In the genomic region with DNA sequence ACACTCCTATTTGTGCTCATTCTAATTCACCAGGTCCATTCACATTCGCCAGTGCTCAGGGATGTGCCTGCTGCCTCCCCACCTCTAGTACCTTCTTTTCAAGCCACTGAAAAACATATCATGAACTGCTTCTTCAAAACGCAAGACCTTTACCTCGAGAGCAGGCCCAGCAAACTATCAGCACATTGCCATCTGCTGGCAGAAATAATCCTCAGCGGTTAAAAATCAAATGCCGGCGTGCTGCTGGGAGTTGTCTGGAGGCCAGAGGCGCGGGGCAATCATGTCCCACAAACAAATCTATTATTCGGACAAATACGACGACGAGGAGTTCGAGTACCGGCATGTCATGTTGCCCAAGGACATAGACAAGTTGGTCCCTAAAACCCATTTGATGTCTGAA, we compare ENCODE assay signal across 8 mouse cellular contexts. TPM values are rescaled to one million over a fixed set of nuclear protein-coding genes. Genes with fewer than 3 reads are reported as not detected.
DNase-seq lines count a peak whose midpoint lies in the region; ATAC-seq and TF ChIP-seq lines count a peak whose summit lies in the region.

No protein-coding gene starts in this region.

- H3K27me3 ChIP-seq in forebrain, embryonic 11.5 days (ENCODE audit: control insufficient read depth, insufficient read depth, low read length), result 0 out of 2 replicates have a peak, but pooled peaks cover 3% of the 10 kb centered on the region
- H3K27me3 ChIP-seq in forebrain, embryonic 13.5 days, result 0 out of 2 replicates have a peak, but pooled peaks cover 4% of the 10 kb centered on the region

- H3K4me3 ChIP-seq in forebrain, embryonic 11.5 days (ENCODE audit: low read depth, low read length), result no peak overlapping the region
- H3K4me3 ChIP-seq in forebrain, embryonic 13.5 days, result no peak overlapping the region
- H3K4me3 ChIP-seq in lung, adult 2 months (replicated peaks; ENCODE audit: extremely low read depth, low read depth, low read length), result no peak overlapping the region

- H3K4me1 ChIP-seq in forebrain, embryonic 11.5 days (replicated peaks; ENCODE audit: control insufficient read depth, insufficient read depth, low read length), result no peaks in the 10 kb centered on the region
- no peaks in the 10 kb centered on the region for H3K4me1 ChIP-seq in forebrain, embryonic 13.5 days
- no peaks in the 10 kb centered on the region for H3K4me1 ChIP-seq in lung, adult 2 months (ENCODE audit: control insufficient read depth, insufficient read depth, low read length)

- no peak overlapping the region for H3K4me2 ChIP-seq in forebrain, embryonic 11.5 days (ENCODE audit: low read depth, low read length, severe bottlenecking)
- H3K4me2 ChIP-seq in forebrain, embryonic 13.5 days, result no peak overlapping the region

- no peak overlapping the region; the same call in 1 of the 2 replicates for H3K9ac ChIP-seq in forebrain, embryonic 11.5 days (ENCODE audit: low read length)
- H3K9ac ChIP-seq in forebrain, embryonic 13.5 days, result no peak overlapping the region

- 0 out of 2 replicates have a peak, but pooled peaks have one; percentile 12 for TF ChIP-seq CTCF in lung, adult 2 months (IDR thresholded peaks at IDR 0.05; ENCODE audit: insufficient read depth, low read length)

- 39% methylated on average over 14 of the region's 14 CpGs for WGBS in forebrain, embryonic 11.5 days
- 27% methylated on average over 14 of the region's 14 CpGs for WGBS in forebrain, embryonic 13.5 days
- WGBS in lung, adult 2 months, result 25% methylated on average over 14 of the region's 14 CpGs

- TF ChIP-seq POLR2A in lung, adult 2 months (IDR thresholded peaks at IDR 0.05; ENCODE audit: borderline replicate concordance, extremely low read depth, low read depth, low read length), result no peak

- DNase-seq in forebrain, embryonic 11.5 days (ENCODE audit: low spot score), result peak; percentile 53
- peak; percentile 19 for DNase-seq in 3134 (ENCODE audit: extremely low read depth, insufficient read length, low spot score)
- DNase-seq in adrenal gland, adult 2 months, result peak; percentile 49
- DNase-seq in embryo, embryonic 11.5 days (ENCODE audit: low read depth, low spot score), result peak; percentile 24
- DNase-seq in kidney, postnatal 4 days, result peak; percentile 60 to 64
- peak; percentile 8 for DNase-seq in lung, adult 2 months
- DNase-seq in spleen, postnatal 36 days (ENCODE audit: low spot score in 2 of 2), result peak; percentile 2 to 12

- H3K27ac ChIP-seq in forebrain, embryonic 11.5 days (ENCODE audit: low read depth, low read length), result no peak overlapping the region
- H3K27ac ChIP-seq in forebrain, embryonic 13.5 days, result no peak overlapping the region

- no peak for ATAC-seq in forebrain, embryonic 11.5 days (replicated peaks; ENCODE audit: low FRiP score)
- ATAC-seq in forebrain, embryonic 13.5 days, result no peak

- no peaks in the 10 kb centered on the region for H3K36me3 ChIP-seq in forebrain, embryonic 11.5 days (ENCODE audit: control insufficient read depth, insufficient read depth, low read length)
- H3K36me3 ChIP-seq in forebrain, embryonic 13.5 days (ENCODE audit: poor library complexity, severe bottlenecking), result no peaks in the 10 kb centered on the region

- no peaks in the 10 kb centered on the region for H3K9me3 ChIP-seq in forebrain, embryonic 11.5 days (ENCODE audit: control insufficient read depth, low read length)
- no peaks in the 10 kb centered on the region for H3K9me3 ChIP-seq in forebrain, embryonic 13.5 days (replicated peaks)

RNA-seq across cellular contexts. Expression of a gene that starts 19.6 kb away (rescaled TPM):
- not detected in 2 replicates for polyA plus RNA-seq in forebrain, embryonic 11.5 days (2014; fragmentation: Nextera tagmentation; extraction: Ambion mirVana)
- polyA plus RNA-seq in forebrain, embryonic 13.5 days (2015; fragmentation: Nextera tagmentation; extraction: Ambion mirVana), result not detected in 2 replicates
- not detected for total RNA-seq in adrenal gland, adult 2 months (2021)
- not detected in 2 replicates for polyA plus RNA-seq in adrenal gland, adult 2 months (2012; rRNA removed)
- not detected in 2 replicates for polyA plus RNA-seq in lung, adult 2 months (2012; rRNA removed)

RNA-seq across cellular contexts. Expression of a gene that starts 48.4 kb away (rescaled TPM):
- polyA plus RNA-seq in forebrain, embryonic 11.5 days (2014; fragmentation: Nextera tagmentation; extraction: Ambion mirVana), result 1.1 and 1.3 TPM in 2 replicates
- polyA plus RNA-seq in forebrain, embryonic 13.5 days (2015; fragmentation: Nextera tagmentation; extraction: Ambion mirVana), result 2.1 and 2.3 TPM in 2 replicates
- total RNA-seq in adrenal gland, adult 2 months (2021), result 1 to 10 TPM; 1.6 to 2.0 TPM
- polyA plus RNA-seq in adrenal gland, adult 2 months (2012; rRNA removed), result 0.08 and 0.25 TPM in 2 replicates
- 0.37 and 0.66 TPM in 2 replicates for polyA plus RNA-seq in lung, adult 2 months (2012; rRNA removed)

RNA-seq across cellular contexts. Expression of a gene that starts 54.5 kb away (rescaled TPM):
- polyA plus RNA-seq in forebrain, embryonic 11.5 days (2014; fragmentation: Nextera tagmentation; extraction: Ambion mirVana), result not detected in 2 replicates
- polyA plus RNA-seq in forebrain, embryonic 13.5 days (2015; fragmentation: Nextera tagmentation; extraction: Ambion mirVana), result not detected in 2 replicates
- not detected for total RNA-seq in adrenal gland, adult 2 months (2021)
- polyA plus RNA-seq in adrenal gland, adult 2 months (2012; rRNA removed), result not detected in 2 replicates
- not detected in 2 replicates for polyA plus RNA-seq in lung, adult 2 months (2012; rRNA removed)

Comparison
In these comparisons a context has a peak if more than half of its experiments do, and no peak if none do; other contexts are left out.
1. DNase-seq: peak in every context shown above with its lines; median percentile 62 in kidney, postnatal 4 days; 53 in forebrain, embryonic 11.5 days; 49 in adrenal gland, adult 2 months; 24 in embryo, embryonic 11.5 days; 19 in 3134; 8 in lung, adult 2 months; 7 in spleen, postnatal 36 days.